Mouse (Mus musculus) heart, postnatal 14 days (tissue): ENCODE results near the gene Mrpl24. TPM values are rescaled to one million over a fixed set of nuclear protein-coding genes. Genes with fewer than 3 reads are reported as not detected.
"Not testable (repeated sequence)": the region's sequence is repeated elsewhere in the genome, so short reads cannot be mapped to it uniquely, and the experiment has no call there.

Source experiments
- DNase-seq, 2 experiments: peaks; one replicate each; pipeline ENCODE4 v3.0.0; 2021 to 2022
- intact Hi-C: fragments of 180-260 bp; cut with DNase I; formaldehyde crosslinking; loops from one replicate; pipeline ENCODE4 v1.15.1; 2025
- long read RNA-seq, 2 experiments: library from polyadenylated mRNA; stranded (forward); transcript quantifications; one replicate each; pipeline ENCODE4 v2.0.0; 2021
- total RNA-seq, 2 experiments: library from RNA; stranded (reverse); gene quantifications; 2 replicates each; pipeline ENCODE4 v1.2.3; 2021

The Mrpl24 gene
- 10 to 100 TPM; 65.8 to 71.0 TPM for total RNA-seq
- long read RNA-seq, experiment 1, transcript Mrpl24-201 (6 exons, 1,226 nt) = minor isoform, 22 of 116 reads
- long read RNA-seq, experiment 1, transcript Mrpl24-204 (6 exons, 1,115 nt) = minor isoform, 10 of 116 reads
- long read RNA-seq, experiment 1, transcript Mrpl24-202 (6 exons, 1,339 nt) = major isoform, 43 of 116 reads
- long read RNA-seq, experiment 1, partial matches to known transcripts = 0 of 116 reads
- long read RNA-seq, experiment 1, other reads (novel, unspliced or antisense) = 39 of 116 reads
- long read RNA-seq, experiment 2, transcript Mrpl24-201 (6 exons, 1,226 nt) = minor isoform, 12 of 106 reads
- long read RNA-seq, experiment 2, transcript Mrpl24-202 (6 exons, 1,339 nt) = major isoform, 36 of 106 reads
- long read RNA-seq, experiment 2, partial matches to known transcripts = 1 of 106 reads
- long read RNA-seq, experiment 2, other reads (novel, unspliced or antisense) = 51 of 106 reads

GRCm38 (mm10) chr3:87919336-87920108 lies at the start of gene Mrpl24:
Gene Mrpl24 (plus strand): TSS chr3:87919506.
- peak; percentile 69 to 75 for DNase-seq
- intact Hi-C loops = no loop called here

- no peak for DNase-seq
- intact Hi-C loops = no loop called here
These were observed 41.6 kb upstream of the Mrpl24 start for GRCm38 (mm10) chr3:87877730-87878129.

- intact Hi-C loops = no loop called here
- no peak for DNase-seq
These were observed 35.0 kb upstream of the Mrpl24 start for GRCm38 (mm10) chr3:87884291-87884690.

- peak; percentile 40 to 49 for DNase-seq
- intact Hi-C loops = loop anchor here (5.0 kb wide), 1 partner anchor 43 kb away; no protein-coding TSS in a partner anchor
These were observed 34.5 kb upstream of the Mrpl24 start for GRCm38 (mm10) chr3:87884708-87885251.

- peak; percentile 85 for DNase-seq
- intact Hi-C loops = loop anchor here (1.0 to 5.0 kb wide), 2 partner anchors 21 to 42 kb away; partner anchors contain the start of gene Hdgf
These were observed 33.9 kb upstream of the Mrpl24 start, which contains the start of gene Prcc for GRCm38 (mm10) chr3:87885281-87886003. Gene Prcc (minus strand): TSS chr3:87885608.

GRCm38 (mm10) chr3:87886004-87886365 lies 33.3 kb upstream of the Mrpl24 start:
- DNase-seq = peak; percentile 31 to 37
- intact Hi-C loops = loop anchor here (1.0 to 5.0 kb wide), 2 partner anchors 20 to 41 kb away; partner anchors contain the start of gene Hdgf

- DNase-seq = no peak
- intact Hi-C loops = loop anchor here (1.0 to 5.0 kb wide), 2 partner anchors 20 to 41 kb away; partner anchors contain the start of gene Hdgf
These were observed 32.9 kb upstream of the Mrpl24 start for GRCm38 (mm10) chr3:87886416-87886815.

- intact Hi-C loops = loop anchor here (5.0 kb wide), 1 partner anchor 40 kb away; no protein-coding TSS in a partner anchor
- DNase-seq = not testable (repeated sequence)
These were observed 31.9 kb upstream of the Mrpl24 start for GRCm38 (mm10) chr3:87887400-87887799.

- intact Hi-C loops = no loop called here
- no peak for DNase-seq
These were observed 27.8 kb upstream of the Mrpl24 start for GRCm38 (mm10) chr3:87891481-87891880.

GRCm38 (mm10) chr3:87893367-87893905 lies 25.9 kb upstream of the Mrpl24 start:
- intact Hi-C loops = no loop called here

GRCm38 (mm10) chr3:87899266-87899665 lies 20.0 kb upstream of the Mrpl24 start:
- DNase-seq = no peak

More at GRCm38 (mm10) chr3:87893367-87893905, 25.9 kb upstream of the Mrpl24 start:
- no peak for DNase-seq

GRCm38 (mm10) chr3:87899776-87900175 lies 19.5 kb upstream of the Mrpl24 start:
- no peak for DNase-seq
- intact Hi-C loops = no loop called here

More at GRCm38 (mm10) chr3:87899266-87899665, 20.0 kb upstream of the Mrpl24 start:
- intact Hi-C loops = no loop called here

GRCm38 (mm10) chr3:87901036-87901624 lies 18.2 kb upstream of the Mrpl24 start:
- intact Hi-C loops = no loop called here
- DNase-seq = no peak

GRCm38 (mm10) chr3:87901959-87902358 lies 17.3 kb upstream of the Mrpl24 start:
- DNase-seq, intact Hi-C loops: not testable (repeated sequence)

GRCm38 (mm10) chr3:87903821-87904220 lies 15.5 kb upstream of the Mrpl24 start:
- intact Hi-C loops = no loop called here
- no peak for DNase-seq

GRCm38 (mm10) chr3:87905880-87906485 lies 13.3 kb upstream of the Mrpl24 start, which contains the start of gene Hdgf:
Gene Hdgf (plus strand): TSS chr3:87906321.
- DNase-seq = peak; percentile 93 to 96
- intact Hi-C loops = loop anchor here (1.0 kb wide), 1 partner anchor 20 kb away; no protein-coding TSS in a partner anchor

GRCm38 (mm10) chr3:87906601-87906980 lies 12.7 kb upstream of the Mrpl24 start:
- DNase-seq = peak; percentile 68 to 69
- intact Hi-C loops = loop anchor here (1.0 kb wide), 1 partner anchor 20 kb away; no protein-coding TSS in a partner anchor
